Mouse (Mus musculus) embryonic facial prominence, embryonic 10.5 days (tissue): ENCODE measurements around the gene She. TPM values are rescaled to one million over a fixed set of nuclear protein-coding genes. Genes with fewer than 3 reads are reported as not detected.

Source experiments
- DNase-seq: peaks from one replicate; pipeline ENCODE4 v3.0.0-alpha.2; 2017; ENCODE audit warnings: low spot score
- H3K27ac ChIP-seq: fragments of 300-500 bp; sonication (generic); replicated peaks from 2 replicates; pipeline ENCODE4 v1.5.1; 2016; ENCODE audit warnings: mild to moderate bottlenecking
- H3K27me3 ChIP-seq: fragments of 300-500 bp; sonication (generic); replicated peaks from 2 replicates; pipeline ENCODE4 v1.6.1; 2016; ENCODE audit warnings: low read depth, mild to moderate bottlenecking; ENCODE audit not compliant: poor library complexity, severe bottlenecking
- H3K36me3 ChIP-seq: fragments of 300-500 bp; sonication (generic); replicated peaks from 2 replicates; pipeline ENCODE4 v1.6.1; 2016; ENCODE audit warnings: mild to moderate bottlenecking, moderate library complexity
- H3K4me1 ChIP-seq: fragments of 300-500 bp; sonication (generic); 2 replicates; pipeline ENCODE4 v1.6.1; 2016
- H3K4me3 ChIP-seq: fragments of 300-500 bp; sonication (generic); 2 replicates; pipeline ENCODE4 v1.5.1; 2016; ENCODE audit warnings: mild to moderate bottlenecking, moderate library complexity
- H3K9me3 ChIP-seq: fragments of 300-500 bp; sonication (generic); 2 replicates; pipeline ENCODE4 v1.6.1; 2016; ENCODE audit warnings: mild to moderate bottlenecking
- WGBS: fragments of 180-500 bp; shearing (Covaris S2); methylation state at CpG from one replicate; pipeline ENCODE4 v1.1.7; 2016; 5-methylcytosine and 5-hydroxymethylcytosine counted together
- polyA plus RNA-seq: library from polyadenylated mRNA; unstranded; fragments of >200 nt; fragmentation: Nextera tagmentation; extraction: Ambion mirVana; gene quantifications from 2 replicates; pipeline ENCODE4 v1.2.1, GENCODE M21; 2016

The She gene
- polyA plus RNA-seq, 1 experiment from 2014 or later, result 2.7 TPM

GRCm38 (mm10) chr3:89820311-89821095 lies 10.7 kb upstream of the She start:
- no peak for DNase-seq
- H3K36me3 ChIP-seq, result no peaks in the 10 kb centered on the region
- H3K27me3 ChIP-seq, result no peaks in the 10 kb centered on the region
- 88% methylated on average over 12 of the region's 12 CpGs for WGBS
- H3K4me3 ChIP-seq, result no peak overlapping the region
- H3K9me3 ChIP-seq, result no peaks in the 10 kb centered on the region
- H3K4me1 ChIP-seq, result no peaks in the 10 kb centered on the region
- H3K27ac ChIP-seq, result no peak overlapping the region

GRCm38 (mm10) chr3:89821096-89821513 lies 10.1 kb upstream of the She start:
- no peak for DNase-seq
- Histone ChIP-seq H3K4me1 (no peaks in the 10 kb centered on the region), H3K4me3 (no peak overlapping the region), H3K36me3 (no peaks in the 10 kb centered on the region), H3K27me3 (no peaks in the 10 kb centered on the region), H3K27ac (no peak overlapping the region), H3K9me3 (no peaks in the 10 kb centered on the region)
- 88% methylated on average over 11 of the region's 11 CpGs for WGBS

GRCm38 (mm10) chr3:89821548-89822480 lies 9.4 kb upstream of the She start:
- Histone ChIP-seq H3K9me3 (no peaks in the 10 kb centered on the region), H3K4me3 (no peak overlapping the region), H3K27ac (no peak overlapping the region), H3K4me1 (no peaks in the 10 kb centered on the region), H3K27me3 (no peaks in the 10 kb centered on the region), H3K36me3 (no peaks in the 10 kb centered on the region)
- 74% methylated on average over 10 of the region's 10 CpGs for WGBS
- DNase-seq, result no peak

GRCm38 (mm10) chr3:89823594-89823993 lies 7.6 kb upstream of the She start:
- Histone ChIP-seq H3K4me1 (no peaks in the 10 kb centered on the region), H3K4me3 (no peak overlapping the region), H3K9me3 (0 out of 2 replicates have a peak, but pooled peaks cover 3% of the 10 kb centered on the region), H3K27ac (no peak overlapping the region), H3K36me3 (no peaks in the 10 kb centered on the region), H3K27me3 (peaks cover 13% of the 10 kb centered on the region)
- DNase-seq, result no peak
- 61% methylated on average over 2 of the region's 2 CpGs for WGBS

- no peak for DNase-seq
- Histone ChIP-seq H3K36me3 (no peaks in the 10 kb centered on the region), H3K4me3 (no peak overlapping the region), H3K27me3 (peaks cover 40% of the 10 kb centered on the region), H3K4me1 (peaks cover 6% of the 10 kb centered on the region), H3K9me3 (0 out of 2 replicates have a peak, but pooled peaks cover 3% of the 10 kb centered on the region), H3K27ac (no peak overlapping the region)
- WGBS, result 74% methylated on average over 3 of the region's 3 CpGs
These were observed 4.9 kb upstream of the She start for GRCm38 (mm10) chr3:89826295-89826694.

GRCm38 (mm10) chr3:89835362-89835761 lies 4.2 kb downstream of the She start:
- DNase-seq, result no peak
- Histone ChIP-seq H3K27me3 (peaks cover 52% of the 10 kb centered on the region), H3K36me3 (no peaks in the 10 kb centered on the region), H3K27ac (no peak overlapping the region), H3K4me3 (no peak overlapping the region), H3K9me3 (no peaks in the 10 kb centered on the region), H3K4me1 (peaks cover 15% of the 10 kb centered on the region)
- WGBS, result 38% methylated on average over 8 of the region's 8 CpGs

GRCm38 (mm10) chr3:89842258-89842657 lies 11.1 kb downstream of the She start:
- 70% methylated on average over 4 of the region's 4 CpGs for WGBS
- peak; percentile 46 for DNase-seq

GRCm38 (mm10) chr3:89843148-89843547 lies 12.0 kb downstream of the She start:
- Histone ChIP-seq H3K27me3 (no peaks in the 10 kb centered on the region), H3K36me3 (no peaks in the 10 kb centered on the region), H3K4me1 (no peaks in the 10 kb centered on the region), H3K27ac (no peak overlapping the region), H3K9me3 (no peaks in the 10 kb centered on the region), H3K4me3 (no peak overlapping the region)
- WGBS, result 72% methylated on average over 9 of the region's 9 CpGs
- no peak for DNase-seq

More at GRCm38 (mm10) chr3:89842258-89842657, 11.1 kb downstream of the She start:
- Histone ChIP-seq H3K4me1 (no peaks in the 10 kb centered on the region), H3K27ac (no peak overlapping the region), H3K27me3 (no peaks in the 10 kb centered on the region), H3K36me3 (no peaks in the 10 kb centered on the region), H3K4me3 (no peak overlapping the region), H3K9me3 (no peaks in the 10 kb centered on the region)

- Histone ChIP-seq H3K27me3 (no peaks in the 10 kb centered on the region), H3K4me3 (no peak overlapping the region), H3K4me1 (no peaks in the 10 kb centered on the region), H3K9me3 (no peaks in the 10 kb centered on the region), H3K36me3 (no peaks in the 10 kb centered on the region), H3K27ac (no peak overlapping the region)
- DNase-seq, result no peak
- WGBS, result 82% methylated on average over 9 of the region's 9 CpGs
These were observed 14.6 kb downstream of the She start for GRCm38 (mm10) chr3:89845814-89846213.

- Histone ChIP-seq H3K27ac (no peak overlapping the region), H3K4me3 (no peak overlapping the region), H3K36me3 (no peaks in the 10 kb centered on the region), H3K4me1 (no peaks in the 10 kb centered on the region), H3K27me3 (no peaks in the 10 kb centered on the region), H3K9me3 (no peaks in the 10 kb centered on the region)
- DNase-seq, result no peak
- 83% methylated on average over 3 of the region's 3 CpGs for WGBS
These were observed 16.0 kb downstream of the She start for GRCm38 (mm10) chr3:89847126-89847525.

- no peak overlapping the region for H3K4me3 ChIP-seq
- no peaks in the 10 kb centered on the region for H3K27me3 ChIP-seq
- no peaks in the 10 kb centered on the region for H3K4me1 ChIP-seq
- no peaks in the 10 kb centered on the region for H3K9me3 ChIP-seq
- H3K27ac ChIP-seq, result no peak overlapping the region; the same call in 1 of the 2 replicates
- DNase-seq, result no peak
- H3K36me3 ChIP-seq, result no peaks in the 10 kb centered on the region
- WGBS, result 89% methylated on average over 6 of the region's 6 CpGs
These were observed 16.4 kb downstream of the She start for GRCm38 (mm10) chr3:89847596-89847995.

- Histone ChIP-seq H3K27me3 (no peaks in the 10 kb centered on the region), H3K4me3 (no peak overlapping the region), H3K9me3 (no peaks in the 10 kb centered on the region), H3K27ac (no peak overlapping the region; the same call in 1 of the 2 replicates), H3K4me1 (no peaks in the 10 kb centered on the region), H3K36me3 (no peaks in the 10 kb centered on the region)
- 87% methylated on average over 6 of the region's 6 CpGs for WGBS
- DNase-seq, result no peak
These were observed 16.9 kb downstream of the She start for GRCm38 (mm10) chr3:89848083-89848482.
